Mouse (Mus musculus): ENCODE results near the gene Lpin1. TPM values are rescaled to one million over a fixed set of nuclear protein-coding genes. Genes with fewer than 3 reads are reported as not detected.

Gene Lpin1
- 100 to 1,000 TPM in 1 of 2 experiments, 10 to 100 TPM in 1; 76.2 to 163 TPM for total RNA-seq (2021)
- long read RNA-seq, experiment 1, full-length matches to known transcripts, result 5 of 67 reads
- long read RNA-seq, experiment 1, partial matches to known transcripts, result 37 of 67 reads
- long read RNA-seq, experiment 1, other reads (novel, unspliced or antisense), result 25 of 67 reads
- long read RNA-seq, experiment 2, full-length matches to known transcripts, result 12 of 38 reads
- long read RNA-seq, experiment 2, partial matches to known transcripts, result 15 of 38 reads
- long read RNA-seq, experiment 2, other reads (novel, unspliced or antisense), result 11 of 38 reads

DNA sequence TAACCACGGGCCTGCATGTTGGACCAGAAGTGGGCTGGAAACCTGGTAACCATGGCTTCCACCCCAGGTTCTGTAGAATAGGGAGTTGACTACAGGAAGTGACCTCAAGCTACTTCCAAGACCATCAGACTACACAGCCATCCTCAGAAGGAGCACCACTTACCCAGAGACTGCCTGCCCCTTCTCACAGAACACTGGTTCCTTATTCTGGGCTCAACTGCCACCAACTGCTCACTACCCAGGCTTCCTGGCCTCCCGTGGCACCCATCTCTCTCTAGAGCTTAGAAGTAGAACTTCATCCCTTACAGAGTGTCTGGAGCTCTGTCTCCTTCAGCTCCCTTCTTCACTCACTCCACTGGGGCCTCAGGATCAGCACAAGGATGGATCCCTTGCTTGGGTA is at the start of gene Lpin1:
Gene Lpin1 (minus strand): TSS at position 31 of the 400 bp plus-strand sequence.
- DNase-seq, result no peak

DNA sequence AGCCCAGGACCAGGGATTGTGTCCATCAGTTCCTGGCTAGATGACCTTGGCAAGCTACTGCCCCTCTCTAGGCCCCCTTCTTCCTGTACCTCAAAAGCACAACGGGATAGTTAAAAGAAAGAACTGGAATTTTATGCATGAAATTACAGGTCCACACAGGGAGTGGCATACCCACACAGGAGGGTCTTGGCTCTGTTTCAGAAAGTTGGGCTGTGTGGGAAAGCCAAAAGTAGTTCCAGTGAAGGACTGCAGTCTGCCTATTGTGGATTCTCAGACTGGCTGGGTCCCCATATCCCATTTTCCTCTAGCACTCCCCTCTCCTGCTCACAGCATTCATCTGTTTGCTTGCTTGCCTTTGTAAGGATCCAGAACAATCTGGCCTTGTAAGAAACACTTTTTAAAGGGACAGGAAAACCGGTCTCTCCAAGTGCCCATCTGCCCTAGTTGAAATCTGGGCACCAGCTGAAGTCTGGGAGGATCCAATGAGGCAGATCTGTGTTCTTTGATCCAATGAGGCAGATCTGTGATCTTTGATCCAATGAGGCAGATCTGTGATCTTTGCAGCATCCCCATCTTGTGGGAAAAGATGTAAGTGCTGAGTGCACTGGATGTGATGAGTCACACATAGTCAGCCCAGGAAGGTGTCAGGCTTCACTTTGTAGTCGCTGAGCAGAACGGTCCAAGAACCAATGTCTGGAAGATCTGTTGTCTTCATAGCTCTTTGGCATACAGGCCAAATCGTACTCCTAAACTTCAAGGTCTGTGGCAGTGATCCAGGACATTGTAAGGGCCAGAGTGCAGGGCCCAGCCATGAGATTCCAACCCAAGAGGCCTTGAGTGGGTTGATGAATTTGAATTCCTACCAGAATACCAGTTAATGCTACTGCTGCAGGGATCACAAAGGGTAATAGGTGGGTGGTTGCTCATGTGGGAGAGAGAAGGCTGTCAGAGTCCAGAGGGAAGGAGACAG is 46.4 kb upstream of the Lpin1 start:
- DNase-seq, result peak; percentile 29

DNA sequence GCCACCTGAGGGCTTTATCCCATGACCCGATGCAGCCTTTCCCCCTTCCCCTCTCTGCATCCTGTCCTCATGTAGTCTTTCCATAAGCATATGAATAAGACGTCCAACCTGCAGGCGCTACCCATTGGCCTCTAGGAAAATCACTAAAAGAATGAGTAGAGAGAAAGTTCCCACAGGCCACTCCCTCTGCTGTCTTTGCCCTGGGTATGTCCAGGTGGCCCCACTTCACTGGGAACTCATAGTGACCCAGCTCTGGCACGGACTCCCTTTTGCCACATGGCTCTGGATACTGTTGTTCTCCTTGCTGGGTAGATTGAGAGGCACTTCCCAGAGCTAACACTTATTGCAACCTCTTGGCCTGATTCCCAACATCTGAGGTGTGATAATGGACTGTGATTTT is 44.8 kb upstream of the Lpin1 start:
- DNase-seq, result no peak

DNA sequence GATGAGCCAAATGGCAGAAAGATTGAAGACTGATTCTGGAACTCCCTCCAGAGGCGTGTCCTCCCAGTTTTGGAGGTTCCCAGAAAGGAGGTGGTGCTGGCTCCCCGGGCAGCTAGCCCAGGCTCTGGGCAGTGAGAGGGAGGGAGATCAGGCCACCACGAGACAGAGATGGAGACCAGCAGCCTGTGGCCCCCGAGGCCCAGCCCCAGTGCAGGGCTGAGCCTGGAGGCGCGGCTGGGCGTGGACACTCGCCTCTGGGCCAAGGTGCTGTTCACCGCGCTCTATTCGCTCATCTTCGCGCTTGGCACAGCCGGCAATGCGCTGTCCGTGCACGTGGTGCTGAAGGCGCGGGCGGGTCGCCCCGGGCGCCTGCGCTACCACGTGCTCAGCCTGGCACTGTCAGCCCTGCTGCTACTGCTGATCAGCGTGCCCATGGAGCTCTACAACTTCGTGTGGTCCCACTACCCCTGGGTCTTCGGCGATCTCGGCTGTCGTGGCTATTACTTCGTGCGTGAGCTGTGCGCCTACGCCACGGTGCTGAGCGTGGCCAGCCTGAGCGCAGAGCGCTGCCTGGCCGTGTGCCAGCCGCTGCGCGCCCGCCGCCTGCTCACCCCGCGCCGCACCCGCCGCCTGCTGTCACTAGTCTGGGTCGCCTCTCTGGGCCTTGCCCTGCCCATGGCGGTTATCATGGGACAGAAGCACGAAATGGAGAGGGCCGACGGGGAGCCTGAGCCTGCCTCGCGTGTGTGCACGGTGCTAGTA is 42.7 kb upstream of the Lpin1 start, which contains the start of gene Ntsr2:
Gene Ntsr2 (plus strand): TSS at position 51 of the 762 bp plus-strand sequence.
- DNase-seq, result peak; percentile 93

DNA sequence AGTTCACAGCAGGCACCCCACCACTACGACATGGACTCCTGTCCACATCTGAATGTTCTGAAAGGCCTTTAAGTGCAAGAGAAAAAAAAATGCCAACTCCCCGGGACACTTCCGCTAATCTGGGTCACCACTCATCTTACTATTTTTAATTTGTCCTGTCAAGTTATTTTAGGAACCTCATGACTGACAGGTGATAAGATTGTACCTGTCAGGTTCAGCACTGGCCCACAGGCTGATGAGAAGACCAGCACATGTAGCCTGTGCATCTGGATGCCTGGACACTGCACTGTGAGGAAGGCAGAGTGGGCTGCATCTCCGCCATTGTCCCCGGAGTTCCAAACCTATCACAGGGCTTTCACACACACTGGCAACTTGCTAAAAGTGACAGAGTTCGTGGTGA is 39.1 kb upstream of the Lpin1 start:
- no peak for DNase-seq

DNA sequence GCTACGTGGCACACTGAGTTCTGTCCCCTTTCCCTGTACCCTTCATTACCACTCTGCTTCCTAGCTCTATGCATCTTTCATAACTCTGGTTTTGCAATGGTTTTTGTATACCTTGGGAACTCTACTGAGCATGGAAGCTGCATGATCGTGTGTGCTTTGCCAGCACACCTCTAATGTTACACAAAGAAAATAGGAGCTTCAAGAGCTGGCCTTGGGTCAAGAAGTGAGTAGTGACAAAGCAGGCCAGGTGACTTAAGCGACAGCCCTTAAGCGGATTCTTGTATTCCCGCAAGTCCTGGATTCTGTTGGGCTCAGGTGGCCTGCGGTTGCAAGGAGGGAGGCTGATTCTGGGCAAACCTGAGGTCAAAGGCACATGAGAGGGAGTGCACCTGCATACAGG is 37.5 kb upstream of the Lpin1 start:
- DNase-seq, result no peak

DNA sequence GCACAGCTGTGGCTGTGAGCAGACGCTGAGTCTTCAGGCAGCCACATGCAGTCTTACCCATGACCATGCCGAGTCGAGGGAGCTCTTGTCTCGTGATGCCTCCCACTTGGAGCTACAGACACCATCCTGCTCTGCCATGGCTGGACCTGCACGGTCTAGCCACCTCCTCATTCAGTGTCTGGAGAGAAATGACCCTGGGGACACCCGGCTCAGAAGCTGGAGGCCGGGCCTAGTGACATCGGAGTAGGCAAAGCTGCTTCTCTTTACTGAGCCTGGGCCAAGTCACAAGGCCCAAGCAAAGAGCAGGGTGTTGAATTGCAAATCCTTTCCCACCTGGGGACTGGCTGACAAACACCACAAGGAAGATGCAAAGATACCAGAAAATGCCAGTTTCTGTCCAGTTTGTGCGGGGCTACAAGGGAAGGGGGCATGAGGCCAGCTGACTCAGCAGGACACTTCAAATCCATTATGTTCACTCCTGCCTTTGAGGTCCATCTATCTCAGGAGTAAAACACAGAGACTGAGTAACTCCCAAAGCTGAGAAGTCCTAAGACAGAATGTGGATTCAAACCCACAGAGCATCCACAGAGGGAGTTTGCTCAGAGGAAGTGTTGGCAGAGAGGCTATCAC is 36.1 kb upstream of the Lpin1 start:
- DNase-seq, result no peak

DNA sequence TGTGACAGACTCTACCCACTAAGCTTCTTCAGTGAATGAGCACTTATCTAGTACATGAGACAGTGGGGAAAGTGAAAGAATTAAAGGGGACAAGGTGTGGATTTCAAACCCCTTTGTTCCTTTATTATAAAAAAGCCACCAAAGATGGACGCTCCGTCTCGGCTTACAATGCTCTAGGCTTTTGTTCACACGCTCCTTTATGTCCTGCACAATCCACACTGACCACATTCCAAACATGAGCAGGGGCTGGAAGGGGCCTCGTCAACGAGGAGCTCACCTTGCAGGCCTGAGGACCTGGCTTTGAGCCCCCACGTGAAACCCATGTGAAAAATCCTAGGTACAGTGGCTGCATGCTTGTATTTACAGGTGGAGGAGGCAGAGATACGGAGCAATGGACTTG is 33.9 kb upstream of the Lpin1 start:
- no peak for DNase-seq

DNA sequence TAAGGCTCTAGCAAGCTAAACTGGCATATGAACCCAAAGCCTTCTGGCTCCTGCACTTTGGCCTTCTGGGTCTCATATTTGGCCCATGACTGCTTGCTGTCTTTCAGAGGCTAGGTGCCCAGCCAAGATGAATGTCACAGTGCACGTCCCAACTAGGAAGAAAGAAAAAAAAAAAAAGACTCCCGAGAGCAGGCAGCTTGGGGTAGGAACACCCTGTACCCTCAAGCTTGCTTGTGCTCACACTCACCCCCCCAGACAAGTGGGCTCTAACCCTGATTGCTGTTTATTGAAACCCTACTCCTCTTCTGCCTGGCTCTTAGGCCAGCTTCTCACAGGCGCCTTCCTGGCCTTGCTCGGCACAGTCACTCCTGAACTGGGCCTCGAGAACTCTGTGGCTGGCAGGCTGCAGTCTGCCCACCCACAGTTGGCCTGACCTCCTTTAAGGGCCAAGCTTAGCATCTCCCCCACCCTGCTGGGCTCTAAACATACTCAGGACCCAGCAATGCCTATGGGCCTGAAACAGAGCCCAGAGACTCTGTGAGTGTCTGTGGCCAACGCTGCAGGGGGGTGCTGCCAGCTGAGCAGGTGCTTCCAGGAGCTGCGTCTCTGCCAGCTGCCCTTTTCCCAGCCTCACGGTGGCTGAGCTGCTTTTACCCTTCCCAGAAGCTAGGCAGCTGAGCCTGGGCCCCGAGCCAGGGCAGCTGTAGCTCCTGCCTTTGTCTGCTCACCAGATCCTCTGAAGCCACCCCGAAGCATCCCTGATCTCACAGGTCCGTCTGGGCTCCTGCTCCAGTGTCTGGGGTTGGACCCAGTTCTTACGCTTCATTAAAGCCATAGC is 33.0 kb upstream of the Lpin1 start:
- peak; percentile 63 for DNase-seq

DNA sequence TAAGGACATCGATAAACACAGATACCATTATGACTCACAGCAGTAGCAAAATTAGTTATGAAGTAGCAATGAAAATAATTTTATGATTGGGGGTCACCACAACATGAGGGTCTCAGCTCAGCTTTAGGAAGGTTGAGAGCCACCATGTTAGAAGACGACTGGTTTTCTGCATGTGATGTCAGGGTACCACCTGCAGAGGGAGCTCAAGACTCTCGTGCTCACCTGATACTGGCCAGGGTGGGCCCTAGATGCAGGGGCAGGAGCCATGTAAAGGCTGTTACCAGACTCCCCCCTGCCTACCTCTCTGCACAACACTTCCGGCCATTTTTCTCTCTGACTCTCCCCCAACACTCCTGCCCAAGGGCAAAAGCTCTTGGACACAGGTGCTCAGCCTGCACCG is 31.2 kb upstream of the Lpin1 start:
- no peak for DNase-seq

DNA sequence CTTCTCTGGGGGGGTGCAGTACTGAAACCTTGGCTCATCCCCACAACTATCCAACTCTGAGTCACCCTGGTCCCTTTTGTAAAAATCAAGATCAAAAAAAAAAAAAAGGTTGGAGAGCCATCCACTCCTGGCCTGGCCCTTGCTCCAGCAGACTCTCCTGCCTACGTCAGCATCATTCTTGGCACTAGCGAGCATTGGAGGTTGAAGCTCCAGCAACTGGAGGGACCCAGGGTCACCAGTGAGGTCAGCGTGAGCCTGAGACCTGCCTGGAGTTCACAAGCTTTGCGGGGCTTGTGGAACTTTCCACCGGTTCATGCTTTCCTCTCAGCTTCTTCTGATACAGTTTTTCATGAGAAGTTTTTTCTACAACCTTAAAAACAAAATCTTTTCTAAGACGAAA is 29.3 kb upstream of the Lpin1 start:
- DNase-seq, result peak; percentile 64

DNA sequence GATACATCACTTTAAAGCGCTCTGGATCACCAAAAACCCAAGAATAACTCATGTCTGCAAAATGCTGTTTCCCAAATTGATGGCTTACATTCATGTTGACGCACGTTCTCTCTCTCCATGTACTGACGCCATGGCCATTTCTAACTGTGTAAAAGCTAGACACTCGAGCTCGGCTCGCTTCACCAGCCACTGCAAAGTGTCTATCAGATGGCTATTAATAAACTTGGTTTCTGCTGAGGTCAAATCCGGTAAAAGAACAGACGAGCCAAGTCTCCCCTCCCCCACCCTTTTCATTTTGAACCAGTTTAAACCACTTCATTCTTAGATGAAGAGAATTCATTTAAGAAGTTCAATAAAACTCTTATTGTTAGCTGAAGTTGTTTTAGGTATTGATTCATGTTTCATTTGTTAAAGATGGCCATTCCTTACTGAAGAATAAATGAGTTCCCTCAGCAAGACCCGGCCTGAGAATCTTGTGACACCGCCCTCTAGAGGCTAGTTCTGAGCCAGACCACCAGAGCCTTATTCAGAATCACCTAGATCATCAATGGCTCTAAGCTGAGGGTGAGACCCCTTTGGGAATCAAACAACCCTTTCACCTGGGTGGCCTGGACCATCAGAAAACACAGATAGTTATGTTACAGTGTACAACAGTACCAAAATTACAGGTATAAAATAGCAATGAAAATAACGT is 28.5 kb upstream of the Lpin1 start:
- DNase-seq, result no peak

DNA sequence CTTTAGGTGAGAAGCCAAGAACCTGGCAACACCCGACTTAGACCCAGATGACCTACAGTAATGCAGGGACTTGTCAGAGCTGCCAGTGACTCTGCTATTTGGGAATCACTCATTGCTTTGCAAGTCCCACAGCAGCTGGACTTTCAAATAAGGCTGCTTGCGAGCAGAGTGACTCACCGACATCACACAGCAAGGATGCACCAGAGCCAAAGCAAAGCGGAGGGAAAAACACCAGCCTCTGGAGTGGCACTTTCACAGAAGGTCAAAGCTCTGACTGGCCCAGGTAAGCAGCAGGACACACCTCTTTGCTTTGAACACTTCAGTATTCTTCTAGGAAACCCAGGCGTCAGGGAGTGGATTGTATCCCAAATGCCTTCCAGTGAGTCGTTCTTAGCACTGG is 25.1 kb upstream of the Lpin1 start:
- no peak for DNase-seq

DNA sequence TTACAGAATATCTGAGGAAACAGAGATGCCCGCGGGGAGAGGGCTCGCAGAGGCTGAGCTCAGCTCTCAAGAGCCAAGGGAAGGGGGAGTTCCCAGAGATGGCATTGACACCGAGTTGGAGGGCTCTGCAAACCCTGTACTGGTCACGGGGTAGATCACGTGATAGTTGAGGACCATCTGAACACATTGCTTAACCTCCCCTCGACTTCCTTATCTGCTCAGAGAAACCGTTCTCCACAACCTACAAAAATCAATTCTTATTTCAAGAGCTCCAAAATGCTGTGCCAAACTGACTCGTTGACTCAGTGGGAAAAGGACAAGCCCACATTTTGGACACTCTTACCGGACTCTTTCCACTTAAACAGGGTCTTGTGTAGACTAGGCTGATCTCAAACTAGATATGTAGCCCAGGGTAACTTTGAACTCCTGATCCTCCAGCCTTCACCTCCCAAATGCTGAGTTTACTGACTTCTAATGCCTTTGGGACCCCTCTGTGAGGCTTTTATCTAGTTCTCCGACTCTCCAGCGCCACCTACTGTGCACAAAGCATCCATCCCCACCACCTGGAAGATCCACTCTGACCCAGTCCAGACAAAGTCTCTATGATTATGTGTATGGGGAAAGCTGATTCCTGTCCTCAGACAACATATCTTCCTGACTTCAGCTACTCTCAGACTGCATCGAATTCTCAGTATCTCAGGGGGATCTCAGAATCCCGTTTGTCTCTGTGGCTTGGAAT is 23.5 kb upstream of the Lpin1 start:
- DNase-seq, result peak; percentile 79

DNA sequence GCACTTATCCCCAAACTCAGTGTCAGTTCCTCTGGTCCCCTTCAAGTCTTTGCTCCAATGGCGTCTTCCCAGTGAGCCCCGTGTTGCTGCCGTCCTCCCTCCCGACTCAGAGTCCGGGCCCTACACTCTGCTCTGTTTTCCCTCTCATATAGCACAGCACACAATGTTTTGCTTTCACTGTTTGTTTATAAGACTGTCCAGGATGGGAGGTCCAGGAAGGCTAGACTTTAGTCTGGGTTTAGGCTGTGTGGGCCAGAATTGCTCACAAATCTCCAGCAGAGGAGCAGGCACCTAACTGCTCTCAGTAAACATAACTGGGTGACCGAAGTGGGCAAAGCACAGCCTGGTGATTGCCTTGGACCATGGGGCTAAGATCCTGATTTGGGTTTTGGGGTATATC is 22.5 kb upstream of the Lpin1 start:
- DNase-seq, result no peak

DNA sequence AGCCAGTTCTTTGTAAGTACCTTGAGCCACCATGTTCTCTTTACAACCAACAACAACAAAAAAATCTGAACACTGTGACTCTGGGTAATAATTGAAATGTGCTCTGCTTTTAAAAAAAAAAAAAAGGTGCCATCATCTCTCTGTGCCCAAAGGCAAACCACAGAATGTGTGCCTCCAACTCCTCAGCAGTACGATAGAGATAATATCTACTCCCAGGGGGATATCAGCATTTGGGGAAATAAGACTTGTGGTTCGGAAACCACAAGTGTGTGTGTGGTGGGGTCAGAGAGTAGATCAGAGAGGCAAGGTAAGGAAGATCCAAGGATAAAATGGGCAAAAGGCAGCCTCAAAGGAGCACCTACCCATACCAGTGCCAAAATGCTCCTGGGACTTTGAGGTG is 20.7 kb upstream of the Lpin1 start:
- no peak for DNase-seq

DNA sequence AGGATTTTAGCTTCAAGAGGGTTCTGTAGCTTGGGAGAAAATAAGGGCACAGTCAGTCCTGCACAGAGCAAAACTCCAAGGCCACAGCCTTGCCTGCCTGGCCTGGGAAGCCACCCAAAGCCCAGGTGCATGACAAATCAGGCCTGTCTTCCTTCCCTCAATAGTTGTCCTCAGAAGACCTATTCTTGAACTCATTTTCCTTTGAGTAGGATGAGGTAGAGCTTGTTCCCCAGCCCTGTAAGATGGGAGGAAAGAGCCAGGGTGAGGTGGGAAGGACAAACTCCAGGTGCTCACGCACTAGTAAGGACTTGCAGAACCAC is 20.1 kb upstream of the Lpin1 start:
- DNase-seq, result peak; percentile 27

DNA sequence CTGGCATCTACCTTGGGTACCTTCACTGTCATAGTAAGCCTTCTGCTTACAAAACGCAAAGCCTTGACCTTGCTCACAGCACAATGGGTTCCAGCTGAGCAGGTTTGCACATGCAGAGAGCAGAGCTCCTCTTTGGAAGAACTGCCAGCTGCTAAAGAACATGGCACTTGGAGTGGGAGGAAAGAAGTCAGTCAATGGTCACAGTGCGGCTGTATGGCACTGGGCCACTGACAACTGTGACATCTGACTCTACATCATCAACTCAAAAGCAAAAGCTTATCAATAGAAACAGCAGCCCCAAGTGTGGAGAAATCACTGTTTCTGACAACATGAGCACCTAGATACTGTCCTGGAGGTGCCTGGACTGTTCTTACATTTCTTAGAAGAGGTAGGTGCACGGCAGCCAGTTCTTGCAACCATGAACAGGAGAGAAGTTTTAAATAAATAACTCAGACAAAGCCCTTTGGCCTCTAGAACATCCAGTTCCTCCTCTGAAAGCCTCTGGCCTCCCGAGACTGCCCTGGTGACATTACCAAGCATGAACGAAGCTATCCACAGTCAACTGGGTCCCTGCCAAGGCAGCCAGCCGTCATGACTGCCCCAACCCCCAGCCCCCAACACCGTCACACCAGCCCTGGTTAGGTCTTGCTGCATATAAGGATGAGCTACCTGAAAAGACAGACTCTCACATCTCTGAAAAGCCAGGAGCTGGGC is 19.5 kb upstream of the Lpin1 start:
- peak; percentile 59 for DNase-seq

DNA sequence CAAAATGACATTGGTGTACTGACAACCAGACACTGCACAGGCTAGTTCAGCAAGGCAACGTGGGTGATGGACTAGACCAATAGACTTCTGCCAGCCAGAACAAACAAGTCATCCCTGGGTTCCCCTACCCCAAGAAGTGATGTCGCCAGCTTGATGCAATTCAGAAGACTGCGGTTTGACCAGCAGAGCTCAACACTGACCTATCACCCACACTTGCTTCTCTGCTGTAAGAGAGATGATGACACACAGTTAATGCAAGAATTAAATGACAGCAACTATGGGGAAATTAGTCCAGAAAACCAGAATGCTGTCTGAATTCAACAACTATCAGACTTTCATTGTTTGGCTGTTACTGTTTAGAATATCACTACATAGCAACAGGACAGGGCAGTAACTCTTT is 9.5 kb upstream of the Lpin1 start:
- DNase-seq, result peak; percentile 22
